Mouse (Mus musculus) naive thymus-derived CD4-positive, alpha-beta T cell, adult 5 months (primary cell): ENCODE results near the gene D13Ertd608e. TPM values are rescaled to one million over a fixed set of nuclear protein-coding genes. Genes with fewer than 3 reads are reported as not detected.

Source experiments
- polyA plus RNA-seq: library from polyadenylated mRNA; unstranded; fragments of 100-300 nt; shearing (Covaris generic); gene quantifications from one replicate; pipeline ENCODE4 v1.2.1, GENCODE M21; 2017

Gene D13Ertd608e
- polyA plus RNA-seq: not detected

GRCm38 (mm10) chr13:119835320-119836056 is at the start of gene D13Ertd608e:
D13Ertd608e (plus strand) TSS chr13:119836006.

GRCm38 (mm10) chr13:119790761-119791579 is 44.8 kb upstream of the D13Ertd608e start, which contains the start of gene Zfp131:
Zfp131 (minus strand) TSS chr13:119790889.

GRCm38 (mm10) chr13:119830116-119830515 is 5.7 kb upstream of the D13Ertd608e start, which contains the start of gene AF067063:
AF067063 (minus strand) TSS chr13:119830216.

DNA sequence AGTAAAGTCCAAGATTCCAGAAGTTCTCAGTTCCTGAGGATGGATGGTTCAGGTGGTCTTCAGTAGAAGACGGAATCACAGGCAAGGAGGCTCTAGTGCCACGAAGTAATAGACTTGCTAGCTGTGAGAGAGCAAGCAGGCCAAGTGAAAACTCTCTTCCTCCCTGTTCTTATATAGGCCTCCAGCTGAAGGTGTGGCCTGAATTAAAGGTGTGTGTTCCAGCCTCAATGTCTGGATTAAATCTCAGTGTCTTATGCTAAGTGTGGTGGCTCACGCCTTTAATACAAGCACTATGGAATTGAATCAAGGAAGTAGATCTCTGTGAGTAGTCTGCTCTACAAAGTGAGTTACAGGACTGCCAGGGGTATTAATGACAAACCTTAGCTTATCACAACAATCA is 58.9 kb downstream of the D13Ertd608e start, which contains the start of gene Tcstv1:
TSS of gene Tcstv1 (minus strand) at position 101 of the 400 bp plus-strand sequence.

Other genes starting within 250 kb of the D13Ertd608e start
- gene Ccl28, start 212.2 kb upstream of the D13Ertd608e start, polyA plus RNA-seq: 0.09 TPM
- gene Hmgcs1, start 145.6 kb upstream of the D13Ertd608e start, polyA plus RNA-seq: 41.1 TPM
- 0.39 TPM for gene Nim1k, start 80.1 kb upstream of the D13Ertd608e start, polyA plus RNA-seq
- 53.2 TPM for gene Zfp131, start 45.1 kb upstream of the D13Ertd608e start, polyA plus RNA-seq
- gene AF067063, start 5.8 kb upstream of the D13Ertd608e start, polyA plus RNA-seq: not detected
- not detected for gene Tcstv1, start 58.8 kb downstream of the D13Ertd608e start, polyA plus RNA-seq
- not detected for gene Gm21761, start 93.3 kb downstream of the D13Ertd608e start, polyA plus RNA-seq
- gene B020031M17Rik, start 114.8 kb downstream of the D13Ertd608e start, polyA plus RNA-seq: not detected
- gene Gm36079, start 191.0 kb downstream of the D13Ertd608e start, polyA plus RNA-seq: not detected
- not detected for gene Gm21188, start 216.2 kb downstream of the D13Ertd608e start, polyA plus RNA-seq